Mouse (Mus musculus): ENCODE results near the gene Vill.
A peak's percentile ranks its signal among the peaks of the same experiment; 100 is the strongest.

The Vill gene

DNA sequence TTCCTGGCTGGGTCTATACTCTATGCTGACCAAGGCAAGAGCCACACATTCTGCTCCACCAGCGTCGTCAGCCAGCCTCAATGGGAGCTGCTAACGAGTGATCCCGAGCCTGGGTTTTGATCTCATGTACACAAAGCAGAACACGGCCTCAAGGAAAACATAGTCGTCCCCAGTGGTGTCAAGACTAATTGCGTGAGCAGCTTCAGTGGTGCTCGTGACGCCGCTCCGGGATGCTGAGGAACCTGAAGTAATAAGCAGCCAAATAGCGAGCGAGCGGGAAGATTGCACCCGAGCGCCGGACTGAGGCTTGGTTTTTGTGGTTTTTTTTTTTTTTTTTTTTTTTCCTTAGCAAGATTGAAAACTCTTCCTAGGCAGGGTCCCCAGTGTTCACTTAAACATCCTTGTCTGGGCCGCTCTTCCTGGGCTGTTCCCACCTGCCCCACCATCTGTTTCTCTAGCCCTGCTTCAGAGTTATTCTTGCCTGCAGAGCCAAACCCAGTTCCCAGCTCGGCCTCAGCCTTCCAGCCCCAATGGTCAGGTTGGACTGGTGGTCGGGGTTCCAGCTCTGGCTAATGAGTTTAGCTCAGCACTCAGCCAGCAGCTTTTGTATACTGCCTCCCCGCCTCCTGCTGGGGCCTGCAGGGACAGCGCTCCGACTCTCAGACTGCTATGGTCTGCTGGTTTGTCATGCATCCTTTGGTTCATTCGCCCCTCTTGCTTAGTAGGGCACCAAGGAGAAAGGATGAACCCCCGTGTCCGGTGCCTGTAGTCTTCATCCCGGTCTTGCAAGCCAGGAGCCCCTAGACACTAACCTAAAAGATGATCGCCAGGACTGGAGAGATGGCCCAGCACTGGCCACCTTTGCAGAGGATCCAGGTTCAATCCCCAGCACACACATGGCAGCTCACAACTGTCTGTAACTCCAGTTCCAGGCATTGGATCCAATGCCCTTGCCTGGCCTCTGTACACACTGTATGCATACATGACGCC is 17.6 kb upstream of the Vill start:
- DNase-seq (ENCODE audit: low spot score), result no peak

DNA sequence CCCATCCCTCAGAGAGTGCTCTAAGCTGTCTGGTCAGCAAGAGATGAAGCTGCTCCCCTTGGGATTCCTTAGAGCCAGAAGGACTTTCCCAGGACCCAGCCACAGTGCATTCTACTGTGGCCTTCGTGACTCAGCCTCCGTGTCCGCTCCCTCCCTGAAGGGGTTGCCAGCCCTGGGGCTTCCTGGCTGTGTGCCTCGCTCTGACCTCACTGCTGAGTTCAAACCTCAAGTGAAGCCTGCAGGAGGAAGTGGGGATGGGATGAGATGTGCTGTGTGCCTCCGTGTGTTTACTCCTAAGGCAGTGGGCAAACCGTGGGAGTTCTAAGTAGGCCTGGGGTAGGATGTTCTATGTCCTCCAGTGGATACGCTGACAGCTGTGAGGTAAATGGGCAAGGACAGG is 16.7 kb upstream of the Vill start:
- DNase-seq (ENCODE audit: low spot score), result peak; percentile 42

DNA sequence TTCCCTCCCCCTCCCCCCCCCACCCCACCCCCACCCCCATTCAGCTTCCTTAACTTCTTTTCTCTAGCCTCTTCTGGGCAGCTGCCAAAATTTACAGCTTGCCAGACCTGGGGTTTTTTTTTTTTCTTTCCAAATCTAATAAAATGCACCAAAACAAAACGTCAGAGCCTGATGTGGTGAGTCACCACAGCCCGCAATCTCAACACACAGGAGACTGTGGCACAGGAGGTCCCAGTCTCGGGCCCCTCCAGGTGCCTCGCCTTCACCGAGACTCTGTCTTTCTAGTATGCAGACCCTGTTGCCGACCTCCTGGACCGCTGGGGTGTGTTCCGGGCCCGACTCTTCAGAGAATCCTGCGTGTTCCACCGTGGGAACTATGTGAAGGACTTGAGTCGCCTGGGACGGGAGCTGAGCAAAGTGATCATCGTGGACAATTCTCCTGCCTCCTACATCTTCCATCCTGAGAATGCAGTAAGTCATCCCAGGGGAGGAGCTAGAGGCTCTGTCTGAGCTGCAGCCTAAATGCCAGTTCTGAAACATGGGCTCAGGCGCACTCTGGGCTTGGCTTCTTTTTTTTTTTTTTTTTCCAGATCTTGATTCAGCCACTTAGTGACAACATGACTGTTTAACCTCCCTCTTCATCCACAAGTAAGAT is 15.4 kb upstream of the Vill start:
- DNase-seq (ENCODE audit: low spot score), result no peak

DNA sequence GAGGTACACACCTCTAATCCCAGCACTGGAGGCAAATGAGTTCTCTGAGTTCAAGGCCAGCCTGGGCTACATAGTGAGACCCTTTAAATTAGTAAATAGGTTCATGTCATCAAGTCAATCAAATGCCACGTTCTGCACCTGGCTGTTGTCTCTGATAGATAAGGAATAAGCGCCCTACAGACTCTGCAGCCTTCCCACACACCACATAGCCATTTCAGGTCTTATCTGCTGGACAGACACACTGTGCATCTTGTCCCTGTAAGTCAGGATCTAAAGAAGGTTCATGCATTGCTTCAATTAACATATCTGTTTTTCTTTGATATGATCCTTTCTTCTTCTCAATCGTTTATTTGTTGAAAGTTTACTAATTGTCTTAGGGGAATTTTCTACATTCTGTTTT is 14.0 kb upstream of the Vill start:
- no peak for DNase-seq (ENCODE audit: low spot score)

DNA sequence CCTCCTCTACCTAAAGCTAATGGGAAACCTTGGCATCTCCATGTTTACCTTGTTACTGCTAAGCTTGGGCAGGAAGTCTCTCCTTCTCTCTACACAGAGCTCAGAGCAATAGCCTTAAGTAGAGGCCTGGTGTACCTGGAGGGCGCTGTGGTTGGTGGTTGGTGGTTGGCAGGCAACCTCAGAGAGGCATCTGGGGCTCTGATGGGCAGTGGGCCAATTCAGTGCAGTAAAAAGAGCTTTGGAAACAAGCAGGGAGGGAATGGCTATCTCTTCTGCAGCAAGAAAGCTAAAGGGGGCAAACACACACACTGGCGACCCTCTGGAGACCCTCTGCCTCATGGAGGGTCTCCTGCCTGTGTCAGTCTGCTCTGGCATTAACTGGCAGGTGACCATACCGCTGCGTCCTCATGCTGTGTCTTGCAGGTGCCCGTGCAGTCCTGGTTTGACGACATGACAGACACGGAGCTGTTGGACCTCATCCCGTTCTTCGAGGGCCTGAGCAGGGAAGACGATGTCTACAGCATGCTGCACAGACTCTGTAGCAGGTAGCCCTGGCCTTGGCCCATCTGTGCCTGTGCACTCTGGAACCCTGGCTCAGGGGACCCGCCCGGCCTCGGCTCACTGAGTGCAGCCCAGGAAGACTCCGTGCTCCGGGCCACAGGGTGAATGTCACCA is 12.3 kb upstream of the Vill start:
- no peak for DNase-seq (ENCODE audit: low spot score)

DNA sequence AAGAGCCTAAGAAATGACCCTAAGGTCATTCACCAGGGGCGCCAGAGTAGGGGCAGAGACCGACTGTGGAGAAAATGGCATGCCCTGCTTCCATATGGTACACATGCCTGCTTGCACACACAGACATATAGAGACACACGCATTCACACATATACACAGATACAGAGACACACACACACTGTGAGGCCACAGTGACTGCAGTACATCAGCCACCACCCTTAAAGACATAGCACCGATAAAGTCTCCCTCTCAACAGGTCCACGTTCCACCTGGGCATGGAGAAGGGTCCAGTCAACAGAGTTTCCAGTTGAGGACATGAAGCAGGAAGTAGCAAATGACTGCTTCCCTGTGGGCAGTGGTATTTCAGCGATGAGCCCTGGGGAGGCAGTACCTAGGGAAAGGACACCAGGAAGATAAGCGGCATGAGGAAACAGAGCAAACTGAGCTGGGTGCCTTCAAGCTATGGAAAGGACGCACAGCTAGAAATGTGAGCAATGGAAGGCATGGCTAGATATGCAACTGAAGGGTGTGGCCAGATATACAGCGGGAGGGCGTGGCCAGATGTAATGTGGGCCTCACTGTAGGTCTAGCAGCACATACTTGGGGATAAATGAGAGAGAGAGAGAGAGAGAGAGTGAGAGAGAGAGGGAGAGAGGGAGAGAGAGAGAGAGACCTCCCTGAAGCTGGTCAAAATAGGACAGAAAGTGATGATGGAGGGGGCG is 4.2 kb upstream of the Vill start:
- DNase-seq (ENCODE audit: low spot score), result no peak

DNA sequence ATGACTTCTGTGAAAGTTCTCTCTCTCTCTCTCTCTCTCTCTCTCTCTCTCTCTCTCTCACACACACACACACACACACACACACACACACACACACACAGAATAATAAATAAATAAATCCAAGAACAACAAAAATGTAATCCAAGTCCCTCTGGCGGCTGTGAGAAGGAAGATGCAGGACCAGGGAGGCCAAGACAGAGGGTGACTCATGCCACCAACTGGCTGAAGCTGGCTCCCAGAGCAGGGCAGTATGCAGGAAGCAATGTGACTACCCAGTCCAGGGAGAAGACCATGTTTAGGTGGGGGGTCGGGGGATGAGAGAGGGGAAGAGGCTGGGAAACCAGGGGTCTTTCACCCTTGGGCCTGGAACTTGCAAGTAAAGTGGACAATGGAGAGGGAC is 1.4 kb upstream of the Vill start:
- no peak for DNase-seq (ENCODE audit: low spot score)

DNA sequence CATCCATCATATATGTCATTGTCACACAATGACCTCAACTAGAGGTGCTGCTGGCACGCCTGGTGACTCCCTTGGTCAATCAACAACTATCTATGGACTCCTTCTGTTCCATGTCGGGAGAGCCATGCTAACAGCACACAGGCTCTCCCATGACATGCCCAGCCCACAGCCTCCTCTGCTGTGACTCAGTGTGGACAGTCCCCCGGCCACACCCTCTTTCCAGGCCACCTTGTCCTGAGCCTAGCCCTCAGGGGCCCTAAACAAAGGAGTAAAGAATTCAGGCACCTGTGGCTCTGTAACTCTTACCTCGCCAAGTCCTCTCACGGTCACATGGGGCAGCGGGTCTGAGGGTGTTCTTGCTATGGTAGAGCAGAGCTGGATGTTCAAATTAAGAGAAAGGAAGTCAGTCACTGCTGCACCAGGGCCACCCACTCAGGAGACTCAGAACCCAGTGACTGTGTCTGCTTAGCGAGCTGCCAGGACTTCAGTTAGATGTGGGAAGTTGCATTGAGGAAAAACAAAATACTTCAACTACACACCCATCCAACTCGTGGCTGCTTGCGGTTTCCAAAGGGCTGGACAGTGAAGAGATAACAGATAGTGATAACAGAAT is 1.5 kb downstream of the Vill start:
- no peak for DNase-seq (ENCODE audit: low spot score)

DNA sequence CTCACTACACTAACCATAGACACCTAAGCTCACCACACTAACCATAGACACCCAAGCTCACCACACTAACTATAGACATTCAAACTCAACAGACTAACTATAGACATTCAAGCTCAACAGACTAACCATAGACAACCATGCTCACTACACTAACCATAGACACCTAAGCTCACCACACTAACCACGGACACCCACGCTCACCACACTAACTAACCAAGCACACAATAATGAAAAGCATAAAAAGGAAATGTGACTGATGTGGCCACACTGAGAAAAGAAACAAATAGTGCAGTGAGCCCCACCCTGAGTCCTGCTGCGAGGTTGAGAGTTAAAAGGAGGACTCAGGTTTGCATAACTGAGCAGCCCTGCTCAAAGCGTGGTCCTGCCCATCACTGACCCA is 2.8 kb downstream of the Vill start:
- no peak for DNase-seq (ENCODE audit: low spot score)

DNA sequence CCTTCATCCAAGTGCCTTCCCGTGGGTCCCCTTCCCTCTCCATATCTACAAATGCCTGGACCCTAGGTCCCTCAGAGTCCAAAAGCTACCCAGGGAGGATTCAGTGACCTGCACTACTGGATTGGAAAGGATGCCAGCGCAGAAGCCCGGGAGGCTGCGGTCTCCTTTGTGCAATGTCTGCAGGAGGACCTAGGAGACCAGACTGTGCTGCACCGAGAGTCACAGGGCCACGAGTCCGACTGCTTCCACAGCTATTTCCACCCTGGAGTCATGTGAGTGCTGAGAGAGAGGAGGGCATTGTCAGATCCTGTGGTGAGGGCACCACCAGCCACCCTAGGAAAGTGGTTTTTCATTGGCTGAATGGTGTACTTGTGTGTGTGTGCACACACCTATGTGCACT is 5.7 kb downstream of the Vill start:
- DNase-seq (ENCODE audit: low spot score), result no peak

DNA sequence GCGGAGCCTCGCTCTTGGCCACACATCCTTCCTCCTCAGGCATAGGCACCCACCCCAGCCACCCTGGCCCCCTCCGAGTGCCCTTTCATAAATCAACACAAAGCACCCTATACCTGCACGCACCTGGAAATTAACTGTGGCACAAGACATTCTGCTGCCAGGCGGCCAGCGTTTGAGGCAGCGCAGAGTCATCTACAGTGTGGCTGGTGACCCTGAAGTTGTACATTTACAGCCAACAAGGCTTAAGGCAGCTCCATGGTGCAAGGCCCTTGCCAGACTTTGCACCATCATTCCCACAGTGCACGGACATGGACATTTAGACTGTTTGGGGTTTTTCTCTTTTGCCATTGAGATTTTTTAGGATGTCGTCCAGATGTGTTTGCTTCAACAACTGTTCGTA is 8.1 kb downstream of the Vill start:
- no peak for DNase-seq (ENCODE audit: low spot score)

DNA sequence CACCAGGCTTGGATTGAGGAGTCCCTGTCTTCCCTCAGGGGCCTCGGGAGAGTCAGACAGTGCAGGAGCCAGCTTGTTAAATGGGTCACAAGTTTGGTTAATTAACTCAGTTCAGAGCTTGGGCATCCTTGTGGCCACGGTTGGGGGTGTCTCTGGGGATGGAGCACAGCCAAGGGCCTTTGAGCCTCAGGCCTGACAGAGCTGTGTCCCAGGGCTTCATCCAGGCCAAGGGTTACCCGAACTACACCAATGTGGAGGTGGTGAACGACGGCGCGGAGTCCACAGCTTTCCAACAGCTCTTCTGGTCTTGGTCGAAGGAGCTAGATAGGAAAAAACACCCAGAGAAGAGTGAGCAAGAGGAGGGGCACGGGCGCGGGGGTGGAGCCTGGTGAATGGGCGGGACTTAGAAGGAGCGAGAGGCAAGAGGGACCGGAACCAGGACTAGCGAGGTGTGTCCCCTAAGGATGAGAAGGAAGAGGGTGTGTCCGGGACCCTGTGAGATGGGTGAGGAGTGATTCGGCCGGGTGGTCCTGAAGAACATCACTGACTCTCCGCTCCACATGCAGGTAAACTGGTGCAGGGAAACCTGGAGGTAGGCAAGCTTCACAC is 10.6 kb downstream of the Vill start:
- DNase-seq (ENCODE audit: low spot score), result no peak

DNA sequence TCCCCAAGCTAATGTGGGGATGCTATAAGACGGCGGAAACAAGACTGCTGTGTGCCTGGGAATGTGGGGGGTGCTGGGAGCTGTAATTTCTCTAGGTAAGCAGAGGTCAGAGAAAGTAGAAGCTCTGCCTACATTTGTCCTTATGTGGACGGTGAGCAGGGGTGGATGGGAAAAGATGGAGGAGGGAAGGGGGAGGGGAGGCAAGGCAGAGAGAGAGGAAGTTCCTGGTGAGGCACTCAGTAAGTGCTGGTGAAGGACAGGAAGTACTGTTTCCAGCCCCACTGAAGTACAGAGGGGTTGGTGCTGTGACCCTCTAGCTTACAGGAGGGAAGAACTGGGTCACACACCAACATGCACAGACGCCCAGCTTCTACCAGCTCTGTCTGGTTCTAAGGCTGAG is 11.7 kb downstream of the Vill start:
- no peak for DNase-seq (ENCODE audit: low spot score)

DNA sequence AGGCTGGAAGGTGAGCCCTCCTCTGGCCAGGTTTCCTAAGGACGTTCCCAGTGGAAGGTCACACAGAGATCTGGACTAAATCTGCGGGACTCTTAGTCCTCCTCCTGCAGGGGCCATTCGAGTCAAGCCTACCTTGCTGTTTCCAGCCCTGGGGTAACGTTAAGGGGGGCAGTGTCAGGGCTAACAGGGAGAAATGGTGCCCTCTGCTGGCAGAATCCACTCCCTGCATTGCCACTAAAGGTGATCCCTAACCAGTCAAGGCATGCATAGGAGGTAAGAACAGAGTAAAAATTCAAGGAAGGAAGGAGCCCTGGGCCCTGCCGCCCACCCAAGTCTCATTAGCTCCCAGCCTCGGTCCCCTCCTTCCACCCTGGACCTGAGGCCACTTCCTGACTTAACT is 15.0 kb downstream of the Vill start:
- peak; percentile 77 for DNase-seq (ENCODE audit: low spot score)

DNA sequence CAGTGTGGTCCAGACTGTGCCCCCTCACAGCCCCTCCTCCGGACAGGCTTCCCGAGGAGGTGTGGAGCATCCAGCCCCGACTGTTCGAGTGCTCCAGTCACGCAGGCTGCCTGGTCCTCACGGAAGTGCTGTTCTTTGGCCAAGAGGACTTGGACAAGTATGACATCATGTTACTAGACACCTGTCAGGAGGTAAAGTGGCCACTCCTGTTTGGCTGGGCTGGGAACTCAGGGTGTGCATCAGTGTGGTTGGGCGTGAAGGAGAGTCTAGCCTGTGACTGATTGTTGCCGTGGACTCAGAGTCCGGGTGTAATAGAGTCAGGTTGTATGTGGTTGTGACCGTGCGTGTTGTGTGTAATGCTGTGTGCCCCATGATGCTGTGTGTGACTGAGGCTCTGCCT is 15.7 kb downstream of the Vill start:
- no peak for DNase-seq (ENCODE audit: low spot score)

DNA sequence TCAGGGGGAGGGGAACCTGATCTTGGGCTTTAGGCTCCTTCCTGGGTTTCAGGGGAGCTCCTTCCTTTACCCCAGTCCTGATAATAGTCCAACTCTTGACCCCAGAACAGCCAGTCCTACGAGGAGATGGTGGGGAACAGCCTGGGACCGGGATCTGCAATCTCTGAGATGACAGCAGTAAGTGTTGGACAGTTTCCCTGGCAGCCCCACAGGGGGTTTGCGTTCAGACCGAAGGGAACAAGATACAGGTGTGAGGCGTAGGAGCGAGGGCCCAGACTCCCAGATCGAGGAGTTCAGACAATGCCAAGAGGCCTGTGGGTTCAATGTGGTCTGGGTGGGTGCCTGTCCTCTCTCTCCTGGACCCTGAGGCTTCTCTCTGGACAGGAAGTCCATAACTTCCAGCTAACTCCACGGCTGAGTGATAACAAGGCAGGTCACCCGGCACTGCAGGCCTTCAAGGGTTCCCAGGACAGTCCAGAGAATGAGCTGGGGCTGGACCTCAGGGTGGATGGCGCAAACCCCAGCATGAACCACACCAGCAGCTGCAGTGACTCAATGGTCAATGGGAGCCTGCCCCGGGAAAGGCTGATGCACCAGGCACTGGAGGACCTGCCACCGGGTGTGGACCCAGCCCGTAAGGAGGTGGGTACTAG is 17.7 kb downstream of the Vill start:
- no peak for DNase-seq (ENCODE audit: low spot score)

DNA sequence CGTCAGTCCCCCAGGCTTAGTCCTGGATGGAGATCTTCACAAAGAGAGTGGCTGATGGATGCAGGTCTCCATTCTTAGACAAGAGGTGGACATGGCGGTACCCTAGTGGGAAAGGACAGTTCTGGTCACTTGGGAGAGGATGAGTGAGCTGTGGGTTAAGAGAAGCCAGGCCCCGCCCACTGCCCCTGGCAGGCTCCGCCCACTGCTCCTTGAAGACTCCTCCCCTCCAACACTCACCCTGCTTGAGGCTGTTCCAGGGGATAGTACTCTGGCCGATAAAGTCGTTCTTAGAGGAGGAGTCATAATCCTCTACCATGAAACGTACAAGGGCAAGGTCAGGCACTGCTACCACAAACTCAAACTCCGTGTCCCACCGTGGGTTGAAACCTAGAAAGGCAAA is 19.2 kb downstream of the Vill start:
- DNase-seq (ENCODE audit: low spot score), result no peak

DNA sequence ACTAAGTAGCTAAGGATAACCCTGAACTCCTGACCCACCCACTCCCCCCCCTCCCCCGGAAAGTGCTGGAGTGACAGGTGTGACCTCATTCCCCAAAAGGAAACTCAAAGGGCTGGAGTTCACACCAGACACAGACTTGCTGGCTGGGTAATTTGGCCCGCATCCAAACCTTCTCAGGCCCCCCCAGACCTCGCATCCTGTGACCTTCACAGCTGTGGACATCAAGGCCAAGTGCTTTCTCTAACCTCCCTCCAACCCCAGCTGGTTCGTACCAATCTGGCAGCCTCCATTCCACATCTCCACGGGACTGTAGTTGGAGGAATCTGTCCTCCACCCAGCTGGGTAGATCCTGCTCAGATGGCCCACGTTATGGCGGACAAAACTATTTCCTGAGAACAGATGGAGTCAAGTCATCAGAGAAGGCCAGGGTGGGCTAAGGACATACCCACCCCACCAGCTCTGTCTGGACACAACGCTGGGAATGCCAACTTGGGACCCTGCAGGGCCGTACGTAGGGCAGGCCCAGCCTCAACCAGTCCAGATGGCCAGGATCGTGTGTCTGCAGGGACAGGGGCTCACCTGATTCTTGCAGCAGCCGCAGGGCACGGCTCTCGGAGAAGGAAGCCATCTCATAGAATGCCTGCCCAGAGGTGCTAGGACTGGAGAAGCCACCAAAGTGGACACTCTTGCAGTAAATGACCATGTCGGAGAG is 20.8 kb downstream of the Vill start:
- no peak for DNase-seq (ENCODE audit: low spot score)

DNA sequence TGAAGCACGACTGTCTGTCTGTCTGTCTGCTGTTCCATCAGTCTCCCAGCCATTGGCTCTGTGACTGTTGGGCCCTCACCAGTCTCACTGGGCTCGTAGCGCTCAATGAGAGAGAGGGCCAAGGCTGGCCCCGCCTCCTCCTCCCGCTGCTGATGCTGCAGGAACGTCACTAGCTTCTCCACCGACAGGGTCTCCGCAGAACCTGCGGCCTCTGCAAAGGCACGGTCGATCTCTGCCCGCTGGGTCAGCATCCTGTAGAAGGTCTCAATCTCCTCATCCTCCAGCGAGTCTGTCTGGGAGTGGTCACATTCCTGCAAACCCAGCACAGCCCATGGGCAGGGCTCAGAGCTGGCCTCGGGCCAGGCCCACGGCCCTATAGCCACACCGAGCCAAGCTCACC is 23.1 kb downstream of the Vill start:
- no peak for DNase-seq (ENCODE audit: low spot score)

DNA sequence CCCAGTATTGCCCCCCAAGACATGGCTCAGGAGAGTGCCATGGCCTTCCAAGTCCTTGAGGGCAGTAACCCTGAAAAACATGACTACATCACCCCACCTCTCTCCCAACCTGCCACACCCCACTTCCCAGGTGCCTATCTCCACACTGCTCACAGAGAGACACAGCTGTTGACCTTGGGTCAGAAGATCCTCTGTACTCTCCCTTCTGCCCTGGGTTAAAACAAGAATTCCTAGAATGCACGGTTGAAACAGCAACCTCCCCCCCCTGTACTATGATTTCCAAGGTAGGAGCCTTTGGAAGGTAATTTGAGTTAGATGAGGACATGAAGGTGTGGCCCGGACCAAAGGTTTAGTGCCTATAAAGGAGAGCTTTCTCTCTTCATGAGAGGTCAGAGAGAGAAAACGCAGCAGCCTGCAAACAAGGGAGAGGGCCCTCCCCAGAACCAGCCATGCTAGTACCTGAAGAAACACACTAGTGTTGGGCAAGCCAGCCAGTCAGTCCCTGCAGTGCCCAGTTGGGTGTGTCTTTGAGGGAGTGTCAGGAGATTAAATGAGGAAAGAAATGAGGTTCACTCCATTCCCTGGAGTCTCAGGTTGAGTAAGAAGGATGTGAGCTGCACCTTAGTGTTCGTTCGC is 27.6 kb downstream of the Vill start:
- no peak for DNase-seq (ENCODE audit: low spot score)
